Mouse (Mus musculus): ENCODE data around the gene Plagl1.

The Plagl1 gene

GRCm38 (mm10) chr10:13135276-13135675, 75.0 kb downstream of the Plagl1 start:
- no peak for DNase-seq (ENCODE audit: low spot score)

- no peak for DNase-seq (ENCODE audit: low spot score)
Measured at GRCm38 (mm10) chr10:13135751-13136150, 75.4 kb downstream of the Plagl1 start.

GRCm38 (mm10) chr10:13137906-13138305, 77.6 kb downstream of the Plagl1 start:
- no peak for DNase-seq (ENCODE audit: low spot score)

GRCm38 (mm10) chr10:13140434-13140833, 80.1 kb downstream of the Plagl1 start:
- DNase-seq (ENCODE audit: low spot score) = no peak

- DNase-seq (ENCODE audit: low spot score) = no peak
Measured at GRCm38 (mm10) chr10:13150435-13150834, 90.1 kb downstream of the Plagl1 start.

GRCm38 (mm10) chr10:13151353-13151752, 91.0 kb downstream of the Plagl1 start:
- DNase-seq (ENCODE audit: low spot score) = no peak

GRCm38 (mm10) chr10:13152811-13153364, 92.6 kb downstream of the Plagl1 start:
- DNase-seq (ENCODE audit: low spot score) = no peak

GRCm38 (mm10) chr10:13155377-13155776, 95.1 kb downstream of the Plagl1 start:
- no peak for DNase-seq (ENCODE audit: low spot score)

- DNase-seq (ENCODE audit: low spot score) = no peak
Measured at GRCm38 (mm10) chr10:13160913-13161312, 100.6 kb downstream of the Plagl1 start.

- DNase-seq (ENCODE audit: low spot score) = no peak
Measured at GRCm38 (mm10) chr10:13162031-13162430, 101.7 kb downstream of the Plagl1 start.

GRCm38 (mm10) chr10:13168461-13168860, 108.2 kb downstream of the Plagl1 start:
- DNase-seq (ENCODE audit: low spot score) = no peak

- no peak for DNase-seq (ENCODE audit: low spot score)
Measured at GRCm38 (mm10) chr10:13170739-13171448, 110.6 kb downstream of the Plagl1 start.

- no peak for DNase-seq (ENCODE audit: low spot score)
Measured at GRCm38 (mm10) chr10:13171461-13171860, 111.2 kb downstream of the Plagl1 start.

- DNase-seq (ENCODE audit: low spot score) = no peak
Measured at GRCm38 (mm10) chr10:13172798-13173221, 112.5 kb downstream of the Plagl1 start.

GRCm38 (mm10) chr10:13175866-13176265, 115.6 kb downstream of the Plagl1 start:
- DNase-seq (ENCODE audit: low spot score) = no peak

GRCm38 (mm10) chr10:13177973-13178624, 117.8 kb downstream of the Plagl1 start, which contains the start of gene Zc2hc1b:
Gene Zc2hc1b (minus strand): TSS chr10:13178023.
- no peak for DNase-seq (ENCODE audit: low spot score)

- no peak for DNase-seq (ENCODE audit: low spot score)
Measured at GRCm38 (mm10) chr10:13180211-13180610, 119.9 kb downstream of the Plagl1 start.

All from ovary, postnatal 10 days (tissue).